Mouse (Mus musculus): ENCODE measurements around the gene Prx.

- TF ChIP-seq CTCF (IDR thresholded peaks at IDR 0.05; ENCODE audit: low read depth, low read length), result no peak
- TF ChIP-seq POLR2A (IDR thresholded peaks at IDR 0.05; ENCODE audit: borderline replicate concordance, low read depth, low read length), result no peak
Observed at GRCm38 (mm10) chr7:27452206-27452770, 46.8 kb upstream of the Prx start.
